Mouse (Mus musculus) testis, adult 2 months (tissue): ENCODE data around the gene Rhag. TPM values are rescaled to one million over a fixed set of nuclear protein-coding genes. Genes with fewer than 3 reads are reported as not detected.

ENCODE experiments used
- H3K27ac ChIP-seq: fragments of 200-500 bp; 2 replicates; pipeline ENCODE4 v1.5.1; 2012; ENCODE audit warnings: low read depth, low read length; ENCODE audit not compliant: control insufficient read depth, insufficient read depth
- H3K27me3 ChIP-seq: fragments of 200-500 bp; 2 replicates; pipeline ENCODE4 v1.6.1; 2012; ENCODE audit warnings: mild to moderate bottlenecking, low read length, moderate library complexity; ENCODE audit not compliant: control insufficient read depth, insufficient read depth
- H3K36me3 ChIP-seq: fragments of 200-500 bp; 2 replicates; pipeline ENCODE4 v1.6.1; 2012; ENCODE audit warnings: mild to moderate bottlenecking, low read length; ENCODE audit not compliant: control insufficient read depth, insufficient read depth
- H3K4me1 ChIP-seq: fragments of 200-500 bp; 2 replicates; pipeline ENCODE4 v1.6.1; 2012; ENCODE audit warnings: low read length; ENCODE audit not compliant: control insufficient read depth, insufficient read depth
- H3K4me3 ChIP-seq: fragments of 200-500 bp; 2 replicates; pipeline ENCODE4 v1.5.1; 2012; ENCODE audit warnings: low read depth, mild to moderate bottlenecking, low read length, moderate library complexity, mixed read lengths; ENCODE audit not compliant: control insufficient read depth
- CTCF ChIP-seq: fragments of 200-500 bp; IDR thresholded peaks from 2 replicates; pipeline ENCODE4 v1.5.1; 2012; ENCODE audit warnings: low read depth, mild to moderate bottlenecking, inconsistent platforms, low read length, moderate library complexity; ENCODE audit not compliant: control insufficient read depth, insufficient read depth, insufficient replicate concordance
- POLR2A ChIP-seq: fragments of 200-500 bp; IDR thresholded peaks from 2 replicates; pipeline ENCODE4 v1.6.1; 2012; ENCODE audit warnings: low read depth, mild to moderate bottlenecking, inconsistent platforms, low read length, moderate library complexity; ENCODE audit not compliant: control insufficient read depth
- polyA plus RNA-seq: library from polyadenylated mRNA; depleted of rRNA; stranded (reverse); fragments of >200 nt; gene quantifications from 2 replicates; pipeline ENCODE4 v1.2.3, GENCODE M21; 2012

The Rhag gene
- polyA plus RNA-seq, 1 experiment: 0.04 TPM

DNA sequence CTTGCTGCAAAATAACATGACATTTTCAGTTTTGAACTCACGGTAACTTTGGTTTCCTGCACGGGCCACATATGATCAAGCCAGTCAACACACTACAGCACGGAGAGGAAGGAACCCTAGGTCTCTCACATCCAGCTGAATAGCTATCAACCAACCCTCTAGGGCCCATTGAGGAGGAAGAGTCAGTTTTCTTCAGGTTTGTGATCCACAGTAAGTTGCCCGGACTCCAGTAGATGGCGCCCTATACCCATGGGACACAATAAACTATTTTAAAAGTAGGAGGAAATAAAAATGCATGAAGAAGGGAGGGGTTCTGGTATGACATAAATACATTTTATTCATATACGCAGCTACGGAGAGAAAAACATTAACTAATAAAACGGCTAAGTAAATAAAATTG is 13.6 kb downstream of the Rhag start:
- TF ChIP-seq CTCF (no peak), POLR2A (no peak)
- Histone ChIP-seq H3K4me1 (no peaks in the 10 kb centered on the region), H3K4me3 (no peak overlapping the region)

DNA sequence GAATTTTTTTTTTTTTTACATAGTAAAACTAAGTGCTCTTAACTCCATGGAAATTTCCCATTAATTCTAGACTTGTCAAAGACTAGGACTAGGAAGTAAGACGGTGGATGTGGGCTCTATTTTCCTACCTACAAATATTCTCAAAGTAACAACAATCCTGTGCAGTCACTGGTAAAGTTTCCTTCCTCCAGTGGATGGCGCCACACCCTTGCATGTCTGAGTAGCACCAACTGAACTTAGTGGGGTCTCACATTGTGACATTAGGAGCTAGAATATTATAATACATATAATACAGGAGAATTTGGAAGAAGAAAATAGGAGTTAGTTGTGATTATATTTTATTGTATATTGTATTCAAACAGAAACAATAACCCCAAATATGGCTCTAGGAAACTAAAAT is 20.9 kb downstream of the Rhag start:
- H3K4me1 ChIP-seq: no peaks in the 10 kb centered on the region
- H3K36me3 ChIP-seq: no peaks in the 10 kb centered on the region
- H3K27me3 ChIP-seq: no peaks in the 10 kb centered on the region
- H3K27ac ChIP-seq: no peak overlapping the region
- no peak for TF ChIP-seq CTCF
- no peak for TF ChIP-seq POLR2A
- no peak overlapping the region for H3K4me3 ChIP-seq

More for the DNA sequence above, 13.6 kb downstream of the Rhag start:
- Histone ChIP-seq H3K36me3 (no peaks in the 10 kb centered on the region), H3K27me3 (no peaks in the 10 kb centered on the region), H3K27ac (no peak overlapping the region)

DNA sequence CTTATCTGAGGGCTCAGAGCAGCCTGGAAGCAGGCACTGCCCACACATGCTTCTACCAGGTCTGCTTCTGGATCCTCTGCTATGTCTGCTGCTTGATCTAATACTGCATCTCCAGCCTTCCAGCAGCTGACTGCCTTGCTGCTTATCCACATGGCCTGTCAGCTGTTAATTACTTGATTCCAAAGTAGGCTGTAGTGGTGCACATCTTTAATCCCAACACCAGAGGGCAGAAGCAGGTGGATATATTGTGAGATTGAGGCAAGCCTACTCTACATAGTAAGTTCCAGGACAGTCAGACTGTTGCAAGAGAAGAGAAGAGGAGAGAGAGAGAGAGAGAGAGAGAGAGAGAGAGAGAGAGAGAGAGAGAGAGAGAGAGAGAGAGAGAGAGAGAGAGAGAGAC is 26.4 kb downstream of the Rhag start:
- TF ChIP-seq POLR2A (no peak), CTCF (0 out of 2 replicates have a peak, but pooled peaks have one; percentile 1)
- Histone ChIP-seq H3K4me3 (no peak overlapping the region), H3K36me3 (no peaks in the 10 kb centered on the region), H3K27me3 (no peaks in the 10 kb centered on the region), H3K27ac (no peak overlapping the region), H3K4me1 (no peaks in the 10 kb centered on the region)

DNA sequence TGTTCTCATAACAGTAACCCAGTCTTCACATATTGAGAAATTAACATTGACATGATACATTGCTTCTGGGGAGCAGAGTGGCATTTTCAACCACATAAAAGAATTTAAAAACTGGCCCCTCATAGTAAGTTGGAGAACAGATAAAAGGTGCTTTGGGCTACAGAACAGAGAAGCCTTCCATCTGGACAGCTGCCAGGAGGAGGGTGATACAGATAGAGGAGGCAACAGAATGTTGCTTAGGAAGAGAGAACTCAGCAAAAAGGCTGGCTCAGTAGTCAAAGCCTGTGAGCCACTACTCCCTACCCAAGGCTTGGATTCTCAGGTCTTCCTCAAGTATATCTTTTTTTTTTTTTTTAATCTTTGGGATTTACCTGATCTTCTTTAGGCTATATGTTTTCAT is 44.1 kb downstream of the Rhag start:
- no peak for TF ChIP-seq CTCF
- no peak for TF ChIP-seq POLR2A
- Histone ChIP-seq H3K4me3 (no peak overlapping the region), H3K27ac (no peak overlapping the region), H3K4me1 (no peaks in the 10 kb centered on the region), H3K27me3 (no peaks in the 10 kb centered on the region), H3K36me3 (no peaks in the 10 kb centered on the region)

DNA sequence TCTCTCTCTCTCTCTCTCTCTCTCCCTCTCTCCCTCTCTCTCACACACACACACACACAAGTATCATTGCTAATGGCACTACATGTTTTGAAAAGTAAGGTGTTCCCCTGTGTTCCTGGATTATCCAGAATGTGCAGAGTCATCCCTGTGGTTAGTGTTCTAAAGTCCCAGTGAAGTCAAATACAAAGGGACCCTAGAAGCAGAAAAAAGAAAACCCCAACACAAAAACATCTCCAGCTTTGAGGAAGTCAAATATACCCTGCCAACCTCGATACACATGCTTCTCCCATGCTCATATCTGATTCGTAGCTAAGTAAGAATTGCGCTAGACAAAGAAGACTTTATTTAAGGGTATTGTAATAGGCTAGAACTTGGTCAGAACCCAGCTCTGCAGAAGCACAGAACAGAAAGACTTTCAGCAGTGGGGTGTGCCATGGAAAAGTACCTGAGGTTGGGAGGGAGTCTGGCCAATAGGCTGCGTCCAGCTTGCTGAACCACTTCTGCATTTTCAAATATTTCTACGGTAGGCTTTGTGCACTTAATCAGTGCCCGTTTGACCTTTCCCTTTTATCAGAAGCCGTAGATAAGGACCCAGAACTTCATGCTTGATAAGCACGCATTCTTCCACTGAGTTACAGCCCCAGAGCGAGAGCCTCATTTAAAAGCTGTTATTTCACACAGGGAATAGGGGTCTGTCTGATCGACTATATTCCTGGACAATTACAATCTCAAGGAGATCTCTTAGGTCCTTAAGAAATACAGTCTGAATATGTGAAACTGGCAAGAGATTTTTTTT is 58.2 kb downstream of the Rhag start:
- Histone ChIP-seq H3K36me3 (no peaks in the 10 kb centered on the region), H3K4me3 (no peak overlapping the region), H3K4me1 (no peaks in the 10 kb centered on the region), H3K27ac (no peak overlapping the region), H3K27me3 (no peaks in the 10 kb centered on the region)
- no peak for TF ChIP-seq POLR2A
- TF ChIP-seq CTCF: no peak

DNA sequence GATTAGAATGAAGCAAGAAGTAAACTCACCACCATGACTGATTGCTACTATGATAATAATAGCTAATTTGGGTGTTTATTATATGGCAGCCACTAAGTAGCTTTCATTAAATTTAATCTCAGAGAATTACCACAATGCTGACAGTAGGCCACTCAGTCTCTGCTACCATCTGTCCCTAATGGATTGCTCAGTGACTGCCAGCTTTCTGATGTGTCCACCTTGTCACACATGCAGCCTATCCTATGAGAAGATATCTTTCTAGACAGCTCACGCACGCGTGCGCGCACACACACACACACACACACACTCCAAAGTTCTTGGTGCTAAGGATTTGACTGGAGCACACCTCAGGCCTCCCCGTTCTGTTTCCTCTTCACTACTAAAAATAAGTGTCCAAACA is 61.7 kb downstream of the Rhag start:
- no peak overlapping the region for H3K27ac ChIP-seq
- TF ChIP-seq POLR2A: no peak
- no peak for TF ChIP-seq CTCF
- no peaks in the 10 kb centered on the region for H3K27me3 ChIP-seq
- no peaks in the 10 kb centered on the region for H3K4me1 ChIP-seq
- H3K4me3 ChIP-seq: no peak overlapping the region
- H3K36me3 ChIP-seq: no peaks in the 10 kb centered on the region

DNA sequence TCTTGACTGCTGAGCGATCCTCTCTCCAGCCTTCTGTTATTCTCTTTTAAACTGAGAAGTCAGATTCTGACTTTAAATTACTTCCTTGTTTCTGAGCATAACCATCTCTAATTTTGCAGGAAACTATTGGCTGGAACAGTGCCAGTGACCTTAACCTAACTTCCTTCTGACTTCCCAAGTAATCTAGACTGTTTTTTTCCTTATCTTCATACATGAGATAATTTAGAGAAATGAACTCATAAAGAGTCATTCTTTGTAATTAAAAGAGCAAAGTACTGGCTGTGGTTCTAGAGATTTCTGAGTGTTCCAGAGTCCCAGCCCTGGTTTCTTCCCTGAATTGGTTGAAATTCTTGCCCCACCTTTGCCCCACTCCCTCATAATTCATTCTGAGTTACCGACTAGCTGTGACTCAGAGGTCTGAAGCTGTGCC is 62.7 kb downstream of the Rhag start:
- no peak for TF ChIP-seq POLR2A
- no peaks in the 10 kb centered on the region for H3K27me3 ChIP-seq

More for the DNA sequence above, 62.7 kb downstream of the Rhag start:
- no peak overlapping the region for H3K4me3 ChIP-seq
- no peaks in the 10 kb centered on the region for H3K36me3 ChIP-seq
- no peaks in the 10 kb centered on the region for H3K4me1 ChIP-seq
- H3K27ac ChIP-seq: no peak overlapping the region
